Mouse (Mus musculus) brain, embryonic 14.5 days (tissue): ENCODE results near the gene Utp14a.

Source experiments
- CTCF ChIP-seq: fragments of 200-500 bp; IDR thresholded peaks from 2 replicates; pipeline ENCODE4 v1.5.1; 2012; ENCODE audit warnings: inconsistent platforms, mild to moderate bottlenecking, moderate library complexity, borderline replicate concordance; ENCODE audit not compliant: insufficient read depth, insufficient read length; ENCODE audit errors: extremely low read depth
- POLR2A ChIP-seq: fragments of 200-500 bp; IDR thresholded peaks from 2 replicates; pipeline ENCODE4 v1.6.1; 2012; ENCODE audit warnings: mild to moderate bottlenecking, inconsistent platforms, borderline replicate concordance; ENCODE audit not compliant: poor library complexity, insufficient read depth, insufficient read length, severe bottlenecking; ENCODE audit errors: extremely low read depth

- TF ChIP-seq CTCF (no peak), POLR2A (0 out of 2 replicates have a peak, but pooled peaks have one; percentile 11)
Measured at GRCm38 (mm10) chrX:48256468-48257007, at the start of gene Utp14a.
